Mouse (Mus musculus): Measurements from ENCODE around the gene Zfp775. TPM values are rescaled to one million over a fixed set of nuclear protein-coding genes. Genes with fewer than 3 reads are reported as not detected.
A peak's percentile ranks its signal among the peaks of the same experiment; 100 is the strongest.

Zfp775 gene
- 0.03 TPM in 2 replicates for polyA plus RNA-seq (2012)

- TF ChIP-seq GATA1 (IDR thresholded peaks at IDR 0.05; ENCODE audit: low read length): no peak
- no peak for TF ChIP-seq TAL1 (IDR thresholded peaks at IDR 0.05; ENCODE audit: low read length)
- H3K27me3 ChIP-seq (ENCODE audit: control insufficient read depth): no peaks in the 10 kb centered on the region
- peaks cover 13% of the 10 kb centered on the region for H3K9me3 ChIP-seq (ENCODE audit: control insufficient read depth, low read length)
- H3K4me1 ChIP-seq (ENCODE audit: control insufficient read depth): peaks cover 27% of the 10 kb centered on the region
- H3K36me3 ChIP-seq (ENCODE audit: control insufficient read depth): peaks cover 15% of the 10 kb centered on the region
- peak within 1 kb of the TSS; percentile 75 for H3K4me3 ChIP-seq (replicated peaks)
Observed at GRCm38 (mm10) chr6:48601271-48602079, at the start of gene Zfp775. TSS of gene Zfp775 (plus strand) at chr6:48602063.

GRCm38 (mm10) chr6:48552918-48553317, 48.9 kb upstream of the Zfp775 start:
- H3K36me3 ChIP-seq (ENCODE audit: control insufficient read depth): no peaks in the 10 kb centered on the region

GRCm38 (mm10) chr6:48553819-48554218, 48.0 kb upstream of the Zfp775 start:
- Histone ChIP-seq H3K27me3 (ENCODE audit: control insufficient read depth) (peaks cover 6% of the 10 kb centered on the region; the same call in 1 of the 2 replicates), H3K4me1 (ENCODE audit: control insufficient read depth) (peaks cover 11% of the 10 kb centered on the region), H3K4me3 (replicated peaks) (peak overlapping the region; percentile 61), H3K36me3 (ENCODE audit: control insufficient read depth) (no peaks in the 10 kb centered on the region), H3K9me3 (ENCODE audit: control insufficient read depth, low read length) (no peaks in the 10 kb centered on the region)
- no peak for TF ChIP-seq TAL1 (IDR thresholded peaks at IDR 0.05; ENCODE audit: low read length)
- TF ChIP-seq GATA1 (IDR thresholded peaks at IDR 0.05; ENCODE audit: low read length): no peak

More at GRCm38 (mm10) chr6:48552918-48553317, 48.9 kb upstream of the Zfp775 start:
- peaks cover 6% of the 10 kb centered on the region; the same call in 1 of the 2 replicates for H3K27me3 ChIP-seq (ENCODE audit: control insufficient read depth)
- H3K4me3 ChIP-seq (replicated peaks): no peak overlapping the region
- H3K4me1 ChIP-seq (ENCODE audit: control insufficient read depth): peaks cover 11% of the 10 kb centered on the region
- TF ChIP-seq GATA1 (IDR thresholded peaks at IDR 0.05; ENCODE audit: low read length): no peak
- TF ChIP-seq TAL1 (IDR thresholded peaks at IDR 0.05; ENCODE audit: low read length): no peak
- H3K9me3 ChIP-seq (ENCODE audit: control insufficient read depth, low read length): no peaks in the 10 kb centered on the region

- TF ChIP-seq TAL1 (IDR thresholded peaks at IDR 0.05; ENCODE audit: low read length): no peak
- no peak for TF ChIP-seq GATA1 (IDR thresholded peaks at IDR 0.05; ENCODE audit: low read length)
- Histone ChIP-seq H3K4me3 (replicated peaks) (peak within 1 kb of the TSS; percentile 61), H3K4me1 (ENCODE audit: control insufficient read depth) (peaks cover 11% of the 10 kb centered on the region)
Observed at GRCm38 (mm10) chr6:48554280-48555103, 47.4 kb upstream of the Zfp775 start, which contains the start of gene Lrrc61. TSS of gene Lrrc61 (plus strand) at chr6:48554796.

GRCm38 (mm10) chr6:48555104-48555890, 46.6 kb upstream of the Zfp775 start:
- H3K36me3 ChIP-seq (ENCODE audit: control insufficient read depth): no peaks in the 10 kb centered on the region
- no peak for TF ChIP-seq GATA1 (IDR thresholded peaks at IDR 0.05; ENCODE audit: low read length)
- no peak for TF ChIP-seq TAL1 (IDR thresholded peaks at IDR 0.05; ENCODE audit: low read length)
- no peaks in the 10 kb centered on the region for H3K9me3 ChIP-seq (ENCODE audit: control insufficient read depth, low read length)
- peaks cover 6% of the 10 kb centered on the region; the same call in 1 of the 2 replicates for H3K27me3 ChIP-seq (ENCODE audit: control insufficient read depth)
- peaks cover 11% of the 10 kb centered on the region for H3K4me1 ChIP-seq (ENCODE audit: control insufficient read depth)
- H3K4me3 ChIP-seq (replicated peaks): peak overlapping the region; percentile 61

More at GRCm38 (mm10) chr6:48554280-48555103, 47.4 kb upstream of the Zfp775 start, which contains the start of gene Lrrc61:
- no peaks in the 10 kb centered on the region for H3K9me3 ChIP-seq (ENCODE audit: control insufficient read depth, low read length)
- no peaks in the 10 kb centered on the region for H3K36me3 ChIP-seq (ENCODE audit: control insufficient read depth)
- H3K27me3 ChIP-seq (ENCODE audit: control insufficient read depth): peaks cover 6% of the 10 kb centered on the region; the same call in 1 of the 2 replicates

- Histone ChIP-seq H3K9me3 (ENCODE audit: control insufficient read depth, low read length) (no peaks in the 10 kb centered on the region), H3K27me3 (ENCODE audit: control insufficient read depth) (peaks cover 6% of the 10 kb centered on the region; the same call in 1 of the 2 replicates), H3K4me3 (replicated peaks) (no peak overlapping the region), H3K36me3 (ENCODE audit: control insufficient read depth) (no peaks in the 10 kb centered on the region), H3K4me1 (ENCODE audit: control insufficient read depth) (peaks cover 11% of the 10 kb centered on the region)
- no peak for TF ChIP-seq TAL1 (IDR thresholded peaks at IDR 0.05; ENCODE audit: low read length)
- no peak for TF ChIP-seq GATA1 (IDR thresholded peaks at IDR 0.05; ENCODE audit: low read length)
Observed at GRCm38 (mm10) chr6:48555956-48556355, 45.9 kb upstream of the Zfp775 start.

- Histone ChIP-seq H3K4me3 (replicated peaks) (no peak overlapping the region), H3K27me3 (ENCODE audit: control insufficient read depth) (no peaks in the 10 kb centered on the region), H3K36me3 (ENCODE audit: control insufficient read depth) (no peaks in the 10 kb centered on the region), H3K9me3 (ENCODE audit: control insufficient read depth, low read length) (no peaks in the 10 kb centered on the region), H3K4me1 (ENCODE audit: control insufficient read depth) (no peaks in the 10 kb centered on the region)
- TF ChIP-seq GATA1 (IDR thresholded peaks at IDR 0.05; ENCODE audit: low read length) (no peak), TAL1 (IDR thresholded peaks at IDR 0.05; ENCODE audit: low read length) (no peak)
Observed at GRCm38 (mm10) chr6:48565693-48566310, 36.1 kb upstream of the Zfp775 start.

- Histone ChIP-seq H3K4me1 (ENCODE audit: control insufficient read depth) (no peaks in the 10 kb centered on the region), H3K4me3 (replicated peaks) (no peak overlapping the region), H3K36me3 (ENCODE audit: control insufficient read depth) (no peaks in the 10 kb centered on the region), H3K9me3 (ENCODE audit: control insufficient read depth, low read length) (no peaks in the 10 kb centered on the region), H3K27me3 (ENCODE audit: control insufficient read depth) (no peaks in the 10 kb centered on the region)
- TF ChIP-seq TAL1 (IDR thresholded peaks at IDR 0.05; ENCODE audit: low read length): no peak
- TF ChIP-seq GATA1 (IDR thresholded peaks at IDR 0.05; ENCODE audit: low read length): no peak
Observed at GRCm38 (mm10) chr6:48566312-48566711, 35.6 kb upstream of the Zfp775 start.
